Mouse (Mus musculus): Measurements from ENCODE around the gene Tmem222. TPM values are rescaled to one million over a fixed set of nuclear protein-coding genes. Genes with fewer than 3 reads are reported as not detected.

Tmem222 gene
- 52.4 and 55.2 TPM in 2 replicates for polyA plus RNA-seq (2016; fragmentation: Nextera tagmentation; extraction: Ambion mirVana)

DNA sequence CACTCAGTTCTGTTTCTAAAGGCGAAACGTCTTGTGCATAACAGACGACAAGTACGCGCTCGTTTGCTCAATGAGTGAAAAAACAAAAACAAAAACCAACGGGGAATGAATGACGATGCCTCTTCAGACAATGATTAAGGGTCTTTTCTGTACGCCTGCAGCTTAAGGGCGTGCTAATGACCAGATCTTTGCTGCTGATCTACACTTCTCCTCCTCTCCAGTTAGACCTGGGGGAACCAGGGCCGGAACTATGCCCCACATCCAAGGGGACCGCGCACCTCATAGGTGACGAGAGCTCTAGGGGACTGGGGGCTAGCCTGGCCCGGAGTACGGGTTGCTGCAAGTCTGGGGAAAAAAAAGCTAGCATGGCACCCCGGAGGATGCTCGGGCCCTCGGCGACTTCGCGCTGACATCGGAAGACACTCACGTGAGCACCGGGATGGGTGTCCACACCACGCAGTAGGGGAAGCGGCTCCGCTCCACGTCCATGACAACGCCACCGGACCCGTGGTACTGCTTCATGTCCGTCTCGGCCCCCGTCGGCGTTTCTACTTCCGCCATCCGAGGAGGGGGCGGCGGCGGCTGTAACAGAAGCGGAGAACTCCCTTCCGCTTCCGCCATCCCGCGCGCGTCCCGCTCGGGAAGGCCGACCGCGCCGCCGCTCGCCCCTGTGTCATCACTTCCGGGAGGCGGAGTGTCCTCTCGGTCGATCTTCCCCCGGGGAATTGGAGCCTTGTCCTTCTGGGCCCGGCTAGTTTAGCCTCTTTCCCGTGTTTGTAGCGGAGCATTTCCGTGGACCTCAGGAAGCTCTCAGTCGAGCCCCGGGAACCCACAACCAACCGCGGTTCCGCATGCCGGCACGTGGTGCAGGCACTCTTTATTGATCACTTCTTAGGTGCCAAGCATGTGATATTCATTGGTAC, at the start of gene Tmem222:
Gene Tmem222, minus strand, starts transcription at position 689 of the 923 bp plus-strand sequence.
- WGBS: under 1% methylated on average over 73 of the region's 73 CpGs
- H3K36me3 ChIP-seq: peaks cover 23% of the 10 kb centered on the region
- ATAC-seq (ENCODE audit: insufficient number of reproducible peaks, low FRiP score): peak; percentile 91
- peak within 1 kb of the TSS; percentile 87 for H3K4me2 ChIP-seq
- peaks cover 38% of the 10 kb centered on the region for H3K4me1 ChIP-seq (replicated peaks)
- H3K9ac ChIP-seq: peak within 1 kb of the TSS; percentile 88
- peak within 1 kb of the TSS; percentile 77 for H3K4me3 ChIP-seq
- H3K27me3 ChIP-seq (replicated peaks): no peaks in the 10 kb centered on the region
- H3K9me3 ChIP-seq (replicated peaks): no peaks in the 10 kb centered on the region
- peak within 1 kb of the TSS; percentile 86 for H3K27ac ChIP-seq (ENCODE audit: poor library complexity, severe bottlenecking)

DNA sequence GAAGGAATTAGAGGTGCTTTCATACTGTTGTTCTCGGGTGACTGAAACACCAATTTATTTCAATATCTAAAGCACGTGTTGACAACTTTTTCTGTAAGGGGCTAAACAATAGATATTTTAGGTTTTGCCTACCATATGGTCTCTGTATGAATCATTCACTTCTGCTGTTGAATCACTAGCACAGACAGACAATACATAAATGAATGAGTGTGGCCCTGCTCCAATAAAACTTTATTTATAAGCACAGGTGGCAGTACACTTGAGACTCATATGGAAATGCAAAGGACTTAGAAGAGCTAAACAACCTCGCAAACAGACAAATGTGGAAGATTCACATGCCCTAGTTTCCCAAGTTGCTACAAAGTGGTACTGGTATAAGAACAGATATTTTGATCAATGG, 42.1 kb upstream of the Tmem222 start:
- Histone ChIP-seq H3K9ac (no peak overlapping the region), H3K27me3 (replicated peaks) (no peaks in the 10 kb centered on the region), H3K4me1 (replicated peaks) (0 out of 2 replicates have a peak, but pooled peaks cover 7% of the 10 kb centered on the region), H3K36me3 (peaks cover 28% of the 10 kb centered on the region), H3K27ac (ENCODE audit: poor library complexity, severe bottlenecking) (no peak overlapping the region), H3K4me3 (no peak overlapping the region), H3K9me3 (replicated peaks) (no peaks in the 10 kb centered on the region), H3K4me2 (no peak overlapping the region)
- ATAC-seq (ENCODE audit: insufficient number of reproducible peaks, low FRiP score): no peak
- 87% methylated on average over 3 of the region's 3 CpGs for WGBS

DNA sequence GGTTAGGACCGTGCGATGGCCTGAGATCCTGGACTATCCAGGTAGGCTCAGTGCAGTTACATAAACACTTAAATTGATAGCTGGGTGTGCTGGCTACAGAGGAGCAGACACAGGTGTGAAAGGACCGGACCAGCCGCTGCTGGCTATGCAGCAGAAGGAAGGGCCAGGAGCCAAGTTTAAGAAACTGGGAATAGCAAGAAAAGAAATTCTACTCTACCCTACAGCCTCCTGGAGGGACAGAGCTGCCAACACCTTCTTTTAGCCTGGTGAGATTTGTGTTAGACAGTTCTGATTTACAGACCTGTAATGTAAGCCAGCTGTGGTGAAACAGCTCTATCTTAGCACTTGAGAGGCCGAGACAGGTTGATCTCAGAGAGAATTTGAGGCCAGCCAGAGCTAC, 38.4 kb upstream of the Tmem222 start:
- ATAC-seq (ENCODE audit: insufficient number of reproducible peaks, low FRiP score): no peak
- Histone ChIP-seq H3K4me2 (no peak overlapping the region), H3K4me3 (no peak overlapping the region), H3K27me3 (replicated peaks) (no peaks in the 10 kb centered on the region), H3K9ac (no peak overlapping the region), H3K9me3 (replicated peaks) (no peaks in the 10 kb centered on the region), H3K36me3 (peaks cover 21% of the 10 kb centered on the region), H3K27ac (ENCODE audit: poor library complexity, severe bottlenecking) (no peak overlapping the region), H3K4me1 (replicated peaks) (0 out of 2 replicates have a peak, but pooled peaks cover 7% of the 10 kb centered on the region)
- 83% methylated on average over 5 of the region's 5 CpGs for WGBS

DNA sequence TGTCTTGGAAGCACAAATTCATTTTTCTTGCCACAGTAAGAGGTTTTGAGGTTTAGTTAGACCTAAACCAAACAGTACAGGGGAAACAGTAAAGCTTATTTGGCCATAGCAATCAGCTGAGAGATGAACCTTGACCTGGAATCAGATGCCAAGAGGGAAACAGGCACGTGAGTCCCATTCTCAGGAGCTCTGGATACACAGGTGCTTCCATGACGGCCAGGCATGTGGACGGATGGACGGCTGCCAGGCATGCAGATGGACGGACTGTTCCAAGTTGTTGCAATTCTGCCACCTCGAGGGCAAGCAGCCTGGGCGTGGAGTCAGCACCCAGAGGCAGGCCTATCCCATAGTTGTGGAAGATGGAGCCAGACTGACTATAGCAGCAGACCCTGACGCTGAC, 37.3 kb upstream of the Tmem222 start:
- Histone ChIP-seq H3K27me3 (replicated peaks) (no peaks in the 10 kb centered on the region), H3K36me3 (peaks cover 21% of the 10 kb centered on the region), H3K4me3 (no peak overlapping the region), H3K27ac (ENCODE audit: poor library complexity, severe bottlenecking) (no peak overlapping the region), H3K9ac (no peak overlapping the region), H3K9me3 (replicated peaks) (no peaks in the 10 kb centered on the region), H3K4me2 (no peak overlapping the region), H3K4me1 (replicated peaks) (0 out of 2 replicates have a peak, but pooled peaks cover 7% of the 10 kb centered on the region)
- no peak for ATAC-seq (ENCODE audit: insufficient number of reproducible peaks, low FRiP score)
- 74% methylated on average over 8 of the region's 8 CpGs for WGBS

GRCm38 (mm10) chr4:133309948-133310347, 32.4 kb upstream of the Tmem222 start:
- Histone ChIP-seq H3K9me3 (replicated peaks) (no peaks in the 10 kb centered on the region), H3K4me1 (replicated peaks) (peaks cover 8% of the 10 kb centered on the region; the same call in 1 of the 2 replicates), H3K4me2 (no peak overlapping the region), H3K27me3 (replicated peaks) (no peaks in the 10 kb centered on the region), H3K9ac (no peak overlapping the region), H3K36me3 (peaks cover 16% of the 10 kb centered on the region), H3K4me3 (no peak overlapping the region), H3K27ac (ENCODE audit: poor library complexity, severe bottlenecking) (no peak overlapping the region)
- no peak for ATAC-seq (ENCODE audit: insufficient number of reproducible peaks, low FRiP score)
- 0% methylated on average over 3 of the region's 3 CpGs for WGBS

DNA sequence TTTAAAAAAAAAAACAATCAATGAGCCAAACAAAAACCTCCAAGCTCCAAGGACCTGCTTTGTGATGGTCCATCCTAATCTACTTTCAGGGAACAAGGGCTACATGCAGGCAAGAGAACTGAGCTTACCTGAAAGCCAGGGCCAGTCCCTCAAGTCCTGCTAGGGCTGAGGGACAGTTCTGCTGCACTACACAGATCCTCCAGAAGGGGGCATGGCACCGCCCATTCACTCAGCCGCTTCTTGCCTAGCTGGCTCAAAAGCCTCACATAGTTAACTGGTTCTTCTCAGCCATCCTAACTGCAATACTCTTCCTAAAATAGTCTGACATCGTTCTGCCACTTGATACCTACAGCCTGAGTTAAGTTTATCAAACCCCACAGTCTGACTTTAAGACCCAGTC, 29.7 kb upstream of the Tmem222 start:
- ATAC-seq (ENCODE audit: insufficient number of reproducible peaks, low FRiP score): no peak
- Histone ChIP-seq H3K27ac (ENCODE audit: poor library complexity, severe bottlenecking) (no peak overlapping the region), H3K4me1 (replicated peaks) (peaks cover 6% of the 10 kb centered on the region; the same call in 1 of the 2 replicates), H3K27me3 (replicated peaks) (no peaks in the 10 kb centered on the region), H3K9me3 (replicated peaks) (no peaks in the 10 kb centered on the region), H3K9ac (no peak overlapping the region), H3K4me3 (no peak overlapping the region), H3K36me3 (peaks cover 27% of the 10 kb centered on the region), H3K4me2 (no peak overlapping the region)
- 43% methylated on average over 3 of the region's 3 CpGs for WGBS

- WGBS: 70% methylated on average over 7 of the region's 7 CpGs
- Histone ChIP-seq H3K9ac (no peak overlapping the region), H3K27me3 (replicated peaks) (no peaks in the 10 kb centered on the region), H3K4me3 (no peak overlapping the region), H3K4me2 (no peak overlapping the region), H3K27ac (ENCODE audit: poor library complexity, severe bottlenecking) (no peak overlapping the region), H3K36me3 (peaks cover 35% of the 10 kb centered on the region), H3K4me1 (replicated peaks) (peaks cover 6% of the 10 kb centered on the region; the same call in 1 of the 2 replicates), H3K9me3 (replicated peaks) (no peaks in the 10 kb centered on the region)
- ATAC-seq (ENCODE audit: insufficient number of reproducible peaks, low FRiP score): no peak
Observed at GRCm38 (mm10) chr4:133305825-133306224, 28.2 kb upstream of the Tmem222 start.

- Histone ChIP-seq H3K9ac (no peak overlapping the region), H3K9me3 (replicated peaks) (no peaks in the 10 kb centered on the region), H3K27me3 (replicated peaks) (no peaks in the 10 kb centered on the region), H3K4me2 (no peak overlapping the region), H3K4me1 (replicated peaks) (peaks cover 7% of the 10 kb centered on the region), H3K27ac (ENCODE audit: poor library complexity, severe bottlenecking) (no peak overlapping the region), H3K36me3 (peaks cover 46% of the 10 kb centered on the region), H3K4me3 (no peak overlapping the region)
- ATAC-seq (ENCODE audit: insufficient number of reproducible peaks, low FRiP score): no peak
- 87% methylated on average over 7 of the region's 7 CpGs for WGBS
Observed at GRCm38 (mm10) chr4:133304770-133305169, 27.2 kb upstream of the Tmem222 start.

GRCm38 (mm10) chr4:133302668-133303067, 25.1 kb upstream of the Tmem222 start:
- peaks cover 44% of the 10 kb centered on the region for H3K36me3 ChIP-seq

GRCm38 (mm10) chr4:133301802-133302201, 24.2 kb upstream of the Tmem222 start:
- H3K36me3 ChIP-seq: peaks cover 48% of the 10 kb centered on the region
- no peak overlapping the region for H3K4me3 ChIP-seq
- no peak overlapping the region for H3K4me2 ChIP-seq
- H3K27ac ChIP-seq (ENCODE audit: poor library complexity, severe bottlenecking): no peak overlapping the region
- H3K9me3 ChIP-seq (replicated peaks): no peaks in the 10 kb centered on the region
- H3K4me1 ChIP-seq (replicated peaks): peaks cover 21% of the 10 kb centered on the region
- WGBS: 25% methylated on average over 4 of the region's 4 CpGs
- H3K9ac ChIP-seq: no peak overlapping the region
- no peaks in the 10 kb centered on the region for H3K27me3 ChIP-seq (replicated peaks)
- no peak for ATAC-seq (ENCODE audit: insufficient number of reproducible peaks, low FRiP score)

More at GRCm38 (mm10) chr4:133302668-133303067, 25.1 kb upstream of the Tmem222 start:
- Histone ChIP-seq H3K4me2 (no peak overlapping the region), H3K27me3 (replicated peaks) (no peaks in the 10 kb centered on the region), H3K9ac (no peak overlapping the region), H3K4me1 (replicated peaks) (peaks cover 15% of the 10 kb centered on the region), H3K4me3 (no peak overlapping the region), H3K9me3 (replicated peaks) (no peaks in the 10 kb centered on the region), H3K27ac (ENCODE audit: poor library complexity, severe bottlenecking) (no peak overlapping the region)
- whole genome bisulfite sequencing: 61% methylated on average over 5 of the region's 5 CpGs
- no peak for ATAC-seq (ENCODE audit: insufficient number of reproducible peaks, low FRiP score)

- peaks cover 57% of the 10 kb centered on the region for H3K36me3 ChIP-seq
- WGBS: 88% methylated on average over 11 of the region's 11 CpGs
Observed at GRCm38 (mm10) chr4:133300421-133300820, 22.8 kb upstream of the Tmem222 start.

More at GRCm38 (mm10) chr4:133300421-133300820, 22.8 kb upstream of the Tmem222 start:
- Histone ChIP-seq H3K4me3 (no peak overlapping the region), H3K27ac (ENCODE audit: poor library complexity, severe bottlenecking) (no peak overlapping the region), H3K4me2 (no peak overlapping the region), H3K27me3 (replicated peaks) (no peaks in the 10 kb centered on the region), H3K9ac (no peak overlapping the region), H3K4me1 (replicated peaks) (peaks cover 27% of the 10 kb centered on the region), H3K9me3 (replicated peaks) (no peaks in the 10 kb centered on the region)
- ATAC-seq (ENCODE audit: insufficient number of reproducible peaks, low FRiP score): no peak
